Mouse (Mus musculus): Measurements from ENCODE around the gene Msi2. TPM values are rescaled to one million over a fixed set of nuclear protein-coding genes. Genes with fewer than 3 reads are reported as not detected.

The Msi2 gene
- polyA plus RNA-seq, 1 experiment from 2014 or later = 10.0 TPM

- H3K4me2 ChIP-seq (ENCODE audit: low read depth, low read length) = no peak overlapping the region
- H3K4me3 ChIP-seq (ENCODE audit: low read length) = no peak overlapping the region
- no peaks in the 10 kb centered on the region for H3K27me3 ChIP-seq (replicated peaks; ENCODE audit: control insufficient read depth, insufficient read depth, low read length)
- H3K36me3 ChIP-seq (ENCODE audit: control insufficient read depth, insufficient read depth, low read length) = no peaks in the 10 kb centered on the region
- H3K27ac ChIP-seq (ENCODE audit: low read length) = no peak overlapping the region
- no peaks in the 10 kb centered on the region for H3K9me3 ChIP-seq (ENCODE audit: control insufficient read depth, low read length)
- no peak for ATAC-seq
- H3K9ac ChIP-seq (ENCODE audit: low read depth, low read length) = no peak overlapping the region
- 16% methylated on average over 8 of the region's 8 CpGs for WGBS
- H3K4me1 ChIP-seq (ENCODE audit: control insufficient read depth, insufficient read depth, low read length) = peaks cover 6% of the 10 kb centered on the region; the same call in 1 of the 2 replicates
Measured at GRCm38 (mm10) chr11:88313512-88313911, 404.8 kb downstream of the Msi2 start.

GRCm38 (mm10) chr11:88311606-88312005 lies 406.7 kb downstream of the Msi2 start:
- H3K9me3 ChIP-seq (ENCODE audit: control insufficient read depth, low read length) = no peaks in the 10 kb centered on the region
- 76% methylated on average over 7 of the region's 7 CpGs for WGBS
- H3K9ac ChIP-seq (ENCODE audit: low read depth, low read length) = no peak overlapping the region
- no peaks in the 10 kb centered on the region for H3K27me3 ChIP-seq (replicated peaks; ENCODE audit: control insufficient read depth, insufficient read depth, low read length)
- H3K4me1 ChIP-seq (ENCODE audit: control insufficient read depth, insufficient read depth, low read length) = peaks cover 6% of the 10 kb centered on the region; the same call in 1 of the 2 replicates
- no peak overlapping the region for H3K4me2 ChIP-seq (ENCODE audit: low read depth, low read length)
- no peaks in the 10 kb centered on the region for H3K36me3 ChIP-seq (ENCODE audit: control insufficient read depth, insufficient read depth, low read length)
- no peak overlapping the region for H3K4me3 ChIP-seq (ENCODE audit: low read length)
- no peak overlapping the region for H3K27ac ChIP-seq (ENCODE audit: low read length)
- no peak for ATAC-seq

GRCm38 (mm10) chr11:88310773-88311172 lies 407.5 kb downstream of the Msi2 start:
- no peak overlapping the region for H3K4me3 ChIP-seq (ENCODE audit: low read length)
- H3K9ac ChIP-seq (ENCODE audit: low read depth, low read length) = no peak overlapping the region
- no peak overlapping the region for H3K4me2 ChIP-seq (ENCODE audit: low read depth, low read length)
- peaks cover 6% of the 10 kb centered on the region; the same call in 1 of the 2 replicates for H3K4me1 ChIP-seq (ENCODE audit: control insufficient read depth, insufficient read depth, low read length)
- ATAC-seq = no peak
- no peaks in the 10 kb centered on the region for H3K27me3 ChIP-seq (replicated peaks; ENCODE audit: control insufficient read depth, insufficient read depth, low read length)
- H3K27ac ChIP-seq (ENCODE audit: low read length) = no peak overlapping the region
- H3K9me3 ChIP-seq (ENCODE audit: control insufficient read depth, low read length) = no peaks in the 10 kb centered on the region
- no peaks in the 10 kb centered on the region for H3K36me3 ChIP-seq (ENCODE audit: control insufficient read depth, insufficient read depth, low read length)
- 73% methylated on average over 6 of the region's 6 CpGs for WGBS

GRCm38 (mm10) chr11:88309059-88309700 lies 409.1 kb downstream of the Msi2 start:
- no peak for ATAC-seq
- no peaks in the 10 kb centered on the region for H3K9me3 ChIP-seq (ENCODE audit: control insufficient read depth, low read length)
- no peak overlapping the region for H3K27ac ChIP-seq (ENCODE audit: low read length)
- peaks cover under 1% of the 10 kb centered on the region; the same call in 1 of the 2 replicates for H3K4me1 ChIP-seq (ENCODE audit: control insufficient read depth, insufficient read depth, low read length)
- H3K9ac ChIP-seq (ENCODE audit: low read depth, low read length) = no peak overlapping the region
- no peaks in the 10 kb centered on the region for H3K36me3 ChIP-seq (ENCODE audit: control insufficient read depth, insufficient read depth, low read length)
- H3K4me2 ChIP-seq (ENCODE audit: low read depth, low read length) = no peak overlapping the region
- H3K4me3 ChIP-seq (ENCODE audit: low read length) = no peak overlapping the region
- 70% methylated on average over 10 of the region's 10 CpGs for WGBS
- no peaks in the 10 kb centered on the region for H3K27me3 ChIP-seq (replicated peaks; ENCODE audit: control insufficient read depth, insufficient read depth, low read length)

GRCm38 (mm10) chr11:88307616-88308543 lies 410.4 kb downstream of the Msi2 start:
- 80% methylated on average over 14 of the region's 14 CpGs for WGBS
- no peaks in the 10 kb centered on the region for H3K36me3 ChIP-seq (ENCODE audit: control insufficient read depth, insufficient read depth, low read length)
- H3K27me3 ChIP-seq (replicated peaks; ENCODE audit: control insufficient read depth, insufficient read depth, low read length) = no peaks in the 10 kb centered on the region
- H3K4me1 ChIP-seq (ENCODE audit: control insufficient read depth, insufficient read depth, low read length) = no peaks in the 10 kb centered on the region
- no peak overlapping the region for H3K4me3 ChIP-seq (ENCODE audit: low read length)
- H3K4me2 ChIP-seq (ENCODE audit: low read depth, low read length) = no peak overlapping the region
- no peaks in the 10 kb centered on the region for H3K9me3 ChIP-seq (ENCODE audit: control insufficient read depth, low read length)
- H3K9ac ChIP-seq (ENCODE audit: low read depth, low read length) = no peak overlapping the region
- ATAC-seq = 0 out of 2 replicates have a peak, but pooled peaks have one; percentile 21
- H3K27ac ChIP-seq (ENCODE audit: low read length) = no peak overlapping the region

- Histone ChIP-seq H3K27me3 (replicated peaks; ENCODE audit: control insufficient read depth, insufficient read depth, low read length) (no peaks in the 10 kb centered on the region), H3K27ac (ENCODE audit: low read length) (no peak overlapping the region), H3K4me2 (ENCODE audit: low read depth, low read length) (no peak overlapping the region), H3K4me1 (ENCODE audit: control insufficient read depth, insufficient read depth, low read length) (no peaks in the 10 kb centered on the region), H3K36me3 (ENCODE audit: control insufficient read depth, insufficient read depth, low read length) (no peaks in the 10 kb centered on the region), H3K4me3 (ENCODE audit: low read length) (no peak overlapping the region), H3K9ac (ENCODE audit: low read depth, low read length) (no peak overlapping the region), H3K9me3 (ENCODE audit: control insufficient read depth, low read length) (no peaks in the 10 kb centered on the region)
- no peak for ATAC-seq
- WGBS = 89% methylated on average over 6 of the region's 6 CpGs
Measured at GRCm38 (mm10) chr11:88305759-88306158, 412.6 kb downstream of the Msi2 start.

- 54% methylated on average over 6 of the region's 6 CpGs for WGBS
- no peaks in the 10 kb centered on the region; the same call in 1 of the 2 replicates for H3K4me1 ChIP-seq (ENCODE audit: control insufficient read depth, insufficient read depth, low read length)
- H3K27ac ChIP-seq (ENCODE audit: low read length) = no peak overlapping the region
- no peak for ATAC-seq
- no peak overlapping the region for H3K9ac ChIP-seq (ENCODE audit: low read depth, low read length)
- no peaks in the 10 kb centered on the region for H3K27me3 ChIP-seq (replicated peaks; ENCODE audit: control insufficient read depth, insufficient read depth, low read length)
- H3K4me3 ChIP-seq (ENCODE audit: low read length) = no peak overlapping the region
- no peak overlapping the region for H3K4me2 ChIP-seq (ENCODE audit: low read depth, low read length)
- no peaks in the 10 kb centered on the region for H3K9me3 ChIP-seq (ENCODE audit: control insufficient read depth, low read length)
- no peaks in the 10 kb centered on the region for H3K36me3 ChIP-seq (ENCODE audit: control insufficient read depth, insufficient read depth, low read length)
Measured at GRCm38 (mm10) chr11:88301619-88302018, 416.7 kb downstream of the Msi2 start.

GRCm38 (mm10) chr11:88299345-88299744 lies 419.0 kb downstream of the Msi2 start:
- WGBS = 80% methylated on average over 4 of the region's 4 CpGs
- H3K4me2 ChIP-seq (ENCODE audit: low read depth, low read length) = no peak overlapping the region
- no peaks in the 10 kb centered on the region; the same call in 1 of the 2 replicates for H3K4me1 ChIP-seq (ENCODE audit: control insufficient read depth, insufficient read depth, low read length)

GRCm38 (mm10) chr11:88297526-88297925 lies 420.8 kb downstream of the Msi2 start:
- Histone ChIP-seq H3K9me3 (ENCODE audit: control insufficient read depth, low read length) (no peaks in the 10 kb centered on the region), H3K4me2 (ENCODE audit: low read depth, low read length) (no peak overlapping the region), H3K4me1 (ENCODE audit: control insufficient read depth, insufficient read depth, low read length) (no peaks in the 10 kb centered on the region; the same call in 1 of the 2 replicates), H3K9ac (ENCODE audit: low read depth, low read length) (no peak overlapping the region), H3K27me3 (replicated peaks; ENCODE audit: control insufficient read depth, insufficient read depth, low read length) (no peaks in the 10 kb centered on the region), H3K27ac (ENCODE audit: low read length) (no peak overlapping the region), H3K4me3 (ENCODE audit: low read length) (no peak overlapping the region), H3K36me3 (ENCODE audit: control insufficient read depth, insufficient read depth, low read length) (no peaks in the 10 kb centered on the region)
- 33% methylated on average over 4 of the region's 4 CpGs for WGBS
- peak; percentile 79 for ATAC-seq

More at GRCm38 (mm10) chr11:88299345-88299744, 419.0 kb downstream of the Msi2 start:
- no peaks in the 10 kb centered on the region for H3K9me3 ChIP-seq (ENCODE audit: control insufficient read depth, low read length)
- H3K27me3 ChIP-seq (replicated peaks; ENCODE audit: control insufficient read depth, insufficient read depth, low read length) = no peaks in the 10 kb centered on the region
- no peak overlapping the region for H3K4me3 ChIP-seq (ENCODE audit: low read length)
- H3K9ac ChIP-seq (ENCODE audit: low read depth, low read length) = no peak overlapping the region
- ATAC-seq = no peak
- no peaks in the 10 kb centered on the region for H3K36me3 ChIP-seq (ENCODE audit: control insufficient read depth, insufficient read depth, low read length)
- H3K27ac ChIP-seq (ENCODE audit: low read length) = no peak overlapping the region
